Mouse (Mus musculus): ENCODE measurements at regions not wholly inside any gene's neighbourhood (a gene's known extent, or its start where the extent isn't known, plus 50 kb on each side); places are given as distances from the start of the nearest gene placed in this dataset.

- no peak for TF ChIP-seq CTCF (IDR thresholded peaks at IDR 0.05; ENCODE audit: extremely low read depth, insufficient read depth, low read length)
- no peak for TF ChIP-seq POLR2A (IDR thresholded peaks at IDR 0.05; ENCODE audit: extremely low read depth, insufficient read depth, low read length)
Observed at GRCm38 (mm10) chr1:35930351-35930750, 137.8 kb upstream of the Hs6st1 start.
